Mouse (Mus musculus) monocyte, adult 2 months (primary cell): Measurements from ENCODE around the gene Zbtb48.

Source experiments
- DNase-seq, 2 experiments: peaks; one replicate each; pipeline ENCODE4 v3.0.0; 2022; ENCODE audit warnings: low spot score in 2 of 2, low read depth in 1 of 2

Gene Zbtb48

DNA sequence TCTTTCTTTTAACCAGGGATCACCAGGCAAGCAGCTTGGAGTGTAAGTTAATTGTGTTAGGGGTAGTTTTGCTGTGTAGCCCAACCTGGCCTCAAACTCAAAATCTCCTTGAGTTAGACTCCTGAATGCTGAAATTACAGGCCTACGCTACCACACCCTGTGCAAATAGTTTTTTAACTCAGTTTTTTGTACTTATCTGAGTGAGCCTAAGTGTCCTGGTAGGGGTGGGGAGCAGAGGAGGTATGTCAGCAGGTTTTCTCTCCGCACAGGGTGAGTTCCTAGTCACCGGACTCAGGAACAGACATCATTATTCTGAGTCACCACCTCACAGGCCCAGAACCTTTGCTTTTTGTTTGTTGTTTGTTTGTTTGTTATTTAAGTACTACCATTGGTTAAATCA, 25.4 kb downstream of the Zbtb48 start:
- no peak for DNase-seq

DNA sequence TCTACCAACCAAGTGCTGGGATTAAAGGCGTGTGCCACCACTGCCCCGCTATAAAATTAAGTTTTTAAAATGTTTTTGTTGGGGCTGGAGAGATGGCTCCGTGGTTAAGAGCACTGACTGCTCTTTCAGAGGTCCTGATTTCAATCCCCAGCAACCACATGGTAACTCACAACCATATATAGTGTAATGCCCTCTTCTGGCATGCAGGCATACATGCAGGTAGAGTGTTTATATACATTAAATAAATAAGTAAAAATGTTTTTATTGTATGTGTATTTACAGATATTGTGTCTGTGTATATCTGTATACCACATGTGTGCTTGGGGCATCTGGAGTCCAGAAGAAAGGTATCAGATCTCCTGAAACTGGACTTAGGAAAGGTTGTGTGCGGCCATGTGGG, 26.1 kb downstream of the Zbtb48 start:
- DNase-seq, result no peak

DNA sequence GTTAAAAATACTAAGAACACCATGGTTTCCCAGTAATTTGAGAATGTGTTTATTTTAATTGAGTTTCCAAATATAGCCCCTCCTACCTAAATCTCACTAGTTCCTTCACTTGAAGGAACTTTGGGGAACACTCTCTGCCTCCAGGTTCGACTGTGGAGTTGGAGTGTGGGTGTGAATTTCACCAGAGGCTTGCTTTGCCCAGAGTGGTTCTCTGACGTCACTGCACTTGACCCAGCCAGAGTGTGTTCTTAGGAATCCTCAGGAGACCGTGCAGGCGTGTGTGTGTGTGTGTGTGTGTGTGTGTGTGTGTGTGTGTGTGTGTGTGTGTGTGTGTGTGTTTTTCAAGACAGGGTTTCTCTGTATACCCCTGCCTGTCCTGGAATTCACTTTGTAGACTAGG, 26.6 kb downstream of the Zbtb48 start:
- DNase-seq, result no peak

DNA sequence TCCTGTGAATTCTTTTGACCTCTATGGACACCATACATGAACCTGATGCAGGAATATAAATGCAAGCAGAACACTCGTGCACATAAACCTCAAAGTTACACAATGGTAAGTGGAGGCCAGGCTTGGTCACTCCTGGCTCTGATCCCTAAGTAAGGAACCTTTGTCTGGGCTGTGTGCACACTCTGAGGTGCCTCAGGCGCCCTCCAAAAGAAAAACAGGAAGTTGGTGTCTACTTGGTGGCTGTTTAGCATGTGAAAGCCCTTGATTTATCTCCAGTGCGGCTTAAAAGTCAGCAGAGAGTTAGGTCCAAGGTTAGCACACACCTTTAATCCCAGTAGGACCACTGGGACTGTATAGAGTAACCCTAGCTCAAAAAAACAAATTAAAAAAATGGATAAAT, 28.0 kb downstream of the Zbtb48 start:
- DNase-seq, result no peak

DNA sequence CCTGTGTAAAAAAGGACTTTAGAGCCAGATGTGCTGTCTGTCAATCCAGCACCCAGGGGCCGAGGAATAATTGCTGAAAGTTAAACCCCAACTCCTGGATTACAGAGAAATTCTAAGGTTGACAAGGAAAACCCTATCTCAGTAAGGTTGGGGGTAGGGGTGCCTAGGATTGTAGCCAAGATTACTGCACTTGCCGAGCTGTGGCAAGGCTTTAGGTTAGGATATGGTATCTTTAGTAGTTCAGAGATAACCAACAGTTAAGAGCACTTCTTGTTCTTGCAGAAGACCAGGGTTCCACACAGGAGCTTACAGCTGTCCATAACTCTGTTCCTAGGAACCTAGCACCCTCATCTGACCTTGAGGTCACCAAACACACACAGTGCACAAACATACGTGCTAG, 29.8 kb downstream of the Zbtb48 start:
- DNase-seq, result no peak

DNA sequence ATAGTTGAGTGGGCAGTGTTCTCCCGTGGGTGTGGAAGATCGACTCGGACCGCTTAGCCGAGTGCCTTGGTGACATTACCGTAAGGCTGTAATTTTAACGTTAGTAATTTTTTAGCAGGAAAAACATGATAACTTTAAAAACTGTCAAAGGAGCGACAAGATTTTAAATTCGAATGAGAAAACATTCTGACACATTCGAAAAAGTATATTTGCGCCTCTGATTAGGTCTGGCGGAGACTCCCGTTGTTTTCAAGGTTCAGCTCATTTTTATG, 30.6 kb downstream of the Zbtb48 start:
- DNase-seq, result no peak

DNA sequence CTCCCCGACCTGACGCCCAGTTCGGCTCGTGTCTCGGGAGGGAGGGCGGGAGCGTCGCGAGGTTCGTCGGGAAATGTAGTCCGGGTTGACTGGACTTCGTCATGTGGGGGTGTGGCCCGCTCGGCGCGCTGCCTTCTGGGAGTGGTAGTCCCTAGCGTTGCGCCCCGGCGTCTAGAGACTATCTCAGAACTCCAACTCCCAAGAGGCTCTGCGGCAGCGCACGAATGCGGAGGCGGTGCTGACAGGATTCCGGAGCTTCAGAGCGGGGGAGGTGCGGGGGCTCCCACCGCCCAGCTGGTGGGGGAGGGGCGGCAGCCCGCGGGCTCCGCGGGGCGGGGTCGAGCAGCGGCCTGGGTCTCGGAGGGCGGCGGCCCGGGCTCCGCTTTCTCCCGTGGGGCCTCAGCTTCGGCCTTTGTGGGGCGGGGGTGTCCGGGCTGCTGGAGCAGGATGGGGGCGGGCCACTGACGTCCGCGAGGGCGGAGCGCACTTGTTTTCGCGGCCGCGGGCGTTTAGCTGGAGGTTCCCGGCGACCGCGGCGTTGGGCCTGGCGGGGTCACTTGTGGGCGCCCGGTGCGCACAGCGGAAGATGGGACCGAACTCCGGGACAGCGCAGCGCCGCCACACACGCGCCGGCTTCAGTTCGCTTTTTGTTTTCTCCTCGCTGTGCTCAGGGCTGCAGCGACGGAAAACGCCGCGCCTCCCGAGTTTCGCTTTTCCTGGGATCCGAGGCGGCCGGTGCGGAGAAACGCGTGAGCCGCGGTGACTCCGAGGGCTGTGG, 31.1 kb downstream of the Zbtb48 start, which contains the start of gene Phf13:
TSS of gene Phf13 (minus strand) at position 86 of the 778 bp plus-strand sequence.
- peak; percentile 90 to 97 for DNase-seq

DNA sequence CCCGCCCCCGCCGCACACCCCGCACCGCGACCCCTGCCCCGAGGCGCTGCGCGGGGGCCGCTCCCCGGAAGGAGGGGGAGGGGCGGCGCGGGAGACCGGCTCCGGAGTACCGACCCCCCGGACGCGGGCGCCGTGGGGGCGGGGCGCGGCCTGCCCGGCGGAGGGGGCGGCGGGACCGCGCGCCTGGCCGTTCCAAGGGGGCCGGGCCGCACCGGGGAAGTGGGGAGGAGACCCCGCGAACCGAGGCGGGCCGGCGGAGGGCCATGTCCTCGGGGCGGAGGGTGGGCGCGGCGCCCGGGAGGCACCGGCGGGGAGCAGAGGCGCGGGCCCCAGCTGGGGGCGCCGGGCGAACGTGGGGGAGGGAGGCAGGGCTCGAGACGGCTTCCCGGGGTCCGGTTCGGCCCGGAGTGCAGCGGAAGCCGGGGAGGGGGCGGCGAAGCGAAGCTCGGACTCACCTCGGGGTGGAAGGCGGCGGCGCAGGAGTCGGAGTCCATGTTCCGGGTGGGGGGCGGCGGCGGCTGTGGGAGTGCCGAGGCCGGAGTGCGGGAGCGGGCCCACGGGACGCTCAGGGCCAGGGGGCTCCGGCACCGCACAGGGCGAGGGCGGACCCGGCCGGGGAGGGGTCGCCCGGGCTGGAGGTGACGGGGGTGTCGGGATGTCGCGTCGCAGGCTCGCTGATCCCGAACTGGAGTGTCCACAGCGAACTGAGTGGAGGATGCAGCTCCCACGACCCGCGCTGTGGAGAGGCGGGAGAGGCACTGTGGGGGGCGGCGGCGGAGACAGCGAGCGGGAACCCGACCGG, 31.9 kb downstream of the Zbtb48 start:
- DNase-seq, result no peak

DNA sequence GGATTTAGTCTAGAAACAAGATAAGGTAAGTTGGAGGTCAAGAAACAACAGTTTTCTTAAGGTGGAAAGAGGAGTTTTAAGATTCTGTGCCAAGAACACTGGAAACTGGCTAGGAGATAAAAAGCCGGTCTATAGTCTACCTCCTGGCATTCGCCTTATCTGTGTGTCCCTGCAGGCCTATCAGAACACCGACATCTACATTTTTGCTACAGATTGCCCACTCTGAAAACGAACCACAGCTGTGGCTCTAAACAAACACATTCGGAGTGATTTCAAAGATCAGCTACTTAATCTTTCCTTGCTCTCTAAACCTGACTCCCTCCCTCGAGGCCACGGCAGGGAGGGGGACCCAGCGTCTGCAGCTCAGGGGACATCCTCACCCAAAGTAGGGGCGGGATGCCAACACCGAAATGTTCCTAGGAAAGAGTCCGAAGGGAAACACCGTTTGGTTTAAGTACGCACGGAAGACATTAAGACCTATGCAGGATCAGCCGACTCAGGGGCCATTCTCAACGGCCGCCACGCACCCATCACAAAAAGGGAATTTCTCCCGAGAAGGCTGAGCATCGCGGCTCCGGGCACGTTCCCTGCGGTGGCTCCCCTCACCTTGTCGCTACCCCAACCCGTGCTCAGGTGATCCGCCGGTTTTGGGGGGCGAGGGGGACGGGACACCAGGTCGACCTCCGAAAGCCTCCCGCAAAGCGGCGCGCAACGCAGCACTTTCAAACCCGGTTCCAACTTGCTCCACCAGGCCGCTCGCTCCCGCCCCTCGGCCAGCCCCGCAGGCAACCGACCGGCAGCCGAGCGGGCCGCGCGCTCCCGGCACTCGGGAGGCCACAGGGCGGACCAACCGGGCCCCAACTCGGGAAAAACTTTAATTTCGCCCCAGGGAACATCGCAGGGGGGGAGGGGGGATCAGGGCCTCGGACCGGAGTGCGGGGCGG, 33.0 kb downstream of the Zbtb48 start:
- no peak for DNase-seq

DNA sequence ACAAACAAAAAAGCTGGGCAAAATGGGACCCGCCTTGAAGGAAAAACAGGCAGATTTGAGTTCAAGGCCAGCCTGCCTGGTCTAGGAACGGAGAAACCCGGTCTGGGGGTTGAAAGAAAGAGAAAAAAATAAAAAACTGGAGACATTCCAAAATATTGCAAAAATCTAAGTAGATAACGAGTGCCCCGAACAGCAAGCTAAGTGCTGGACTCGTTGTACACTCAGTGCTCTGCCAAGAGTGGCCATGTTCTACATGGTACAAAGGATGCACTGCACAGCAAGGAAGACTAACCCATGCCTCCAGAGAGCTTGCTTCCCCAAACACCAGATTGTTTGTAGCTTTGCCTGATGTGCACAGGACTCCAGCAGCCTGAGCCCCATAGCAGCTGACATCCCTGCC, 34.4 kb downstream of the Zbtb48 start:
- no peak for DNase-seq

DNA sequence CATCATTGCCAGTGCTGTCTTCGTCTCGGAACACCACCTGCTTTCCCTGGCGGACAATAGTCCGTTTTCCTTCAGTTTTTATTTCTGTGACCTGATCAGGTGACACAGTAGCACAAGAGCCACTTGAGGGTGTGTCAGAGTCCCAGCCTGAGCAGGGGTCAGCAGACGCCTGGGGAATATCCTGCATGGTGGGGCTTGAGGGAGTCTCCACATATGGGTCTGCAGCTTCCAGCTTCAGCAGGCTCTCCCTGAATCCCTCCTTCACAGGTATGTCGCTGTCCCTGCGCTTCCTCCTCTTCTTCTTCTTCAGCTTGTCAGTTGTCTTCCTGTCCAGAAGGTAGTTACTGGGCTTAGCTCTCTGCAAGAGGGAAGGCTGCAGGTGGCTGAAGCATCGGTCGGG, 35.4 kb downstream of the Zbtb48 start:
- no peak for DNase-seq

DNA sequence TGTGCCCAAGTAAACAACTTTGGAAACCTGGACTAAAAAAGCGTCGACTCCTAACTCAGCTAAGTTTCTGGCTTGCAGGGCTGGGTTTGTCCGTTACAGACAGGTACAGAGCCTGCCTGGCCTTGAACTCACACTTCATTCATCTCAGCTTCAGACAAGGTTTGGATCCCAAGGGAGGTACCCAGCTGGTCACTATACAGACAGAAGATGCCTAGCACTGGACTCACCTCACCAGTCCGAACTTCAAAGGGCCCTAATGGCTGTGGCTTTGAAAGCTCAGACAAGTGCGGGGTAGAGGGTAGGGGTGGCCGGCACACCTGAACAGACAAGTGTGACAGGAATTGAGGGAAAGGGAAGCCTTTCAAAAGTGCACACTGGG, 38.4 kb downstream of the Zbtb48 start:
- no peak for DNase-seq

DNA sequence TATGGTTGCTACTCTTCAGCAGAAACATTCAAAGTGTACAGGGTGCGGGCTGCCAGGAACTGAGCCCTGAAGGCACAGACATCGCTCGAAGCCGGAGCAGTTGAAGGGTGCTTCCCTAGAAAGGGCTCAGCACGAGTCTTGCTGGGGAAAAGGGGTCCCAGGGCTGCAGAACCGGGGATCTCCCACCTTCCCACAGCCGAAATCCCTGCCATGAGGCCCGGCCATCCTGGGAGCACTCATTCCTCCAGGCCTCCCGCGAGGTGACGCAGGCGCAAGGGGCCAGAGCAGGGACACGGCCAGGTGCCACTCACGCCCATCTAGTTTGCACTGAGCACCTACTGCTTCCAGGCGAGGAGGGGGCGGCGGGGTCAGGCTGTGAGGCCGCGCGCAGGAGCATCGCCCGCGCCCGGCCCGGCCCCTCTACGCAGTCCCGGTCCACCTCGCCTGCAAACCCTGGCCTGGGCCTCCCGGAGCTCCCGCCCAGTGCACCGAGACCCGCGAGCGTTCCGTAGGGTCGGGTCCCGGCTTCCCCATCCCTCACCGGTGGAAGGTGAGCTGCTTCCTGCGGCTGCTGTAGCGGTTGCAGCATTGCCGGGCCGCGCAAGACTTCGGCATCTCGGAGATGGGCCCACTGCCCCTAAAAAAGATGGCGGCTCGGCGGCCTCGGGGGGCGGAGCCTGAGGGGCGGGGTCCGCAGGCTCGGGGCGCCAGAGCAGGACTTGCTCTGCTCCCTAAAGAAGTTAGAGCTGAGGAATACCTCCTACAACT, 38.9 kb downstream of the Zbtb48 start, which contains the start of gene Thap3:
TSS of gene Thap3 (minus strand) at position 656 of the 768 bp plus-strand sequence.
- peak in 1 of 2 experiments; percentile 60 for DNase-seq

DNA sequence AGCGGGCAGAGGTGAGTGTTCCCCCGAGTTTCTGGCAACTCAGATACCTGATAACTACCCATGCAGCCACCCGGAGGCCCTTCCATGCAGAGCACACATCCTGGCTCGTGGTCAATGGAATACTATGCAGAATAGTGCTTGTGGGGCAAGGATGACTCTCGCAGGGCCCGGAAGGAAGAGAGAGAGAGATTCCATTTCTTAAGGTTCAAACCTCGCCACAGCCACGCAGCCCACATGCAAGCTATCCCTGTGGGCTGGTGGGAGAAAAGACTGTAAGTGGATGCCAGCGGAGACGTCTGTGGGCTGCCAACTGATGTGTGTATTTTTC, 39.5 kb downstream of the Zbtb48 start:
- no peak for DNase-seq

DNA sequence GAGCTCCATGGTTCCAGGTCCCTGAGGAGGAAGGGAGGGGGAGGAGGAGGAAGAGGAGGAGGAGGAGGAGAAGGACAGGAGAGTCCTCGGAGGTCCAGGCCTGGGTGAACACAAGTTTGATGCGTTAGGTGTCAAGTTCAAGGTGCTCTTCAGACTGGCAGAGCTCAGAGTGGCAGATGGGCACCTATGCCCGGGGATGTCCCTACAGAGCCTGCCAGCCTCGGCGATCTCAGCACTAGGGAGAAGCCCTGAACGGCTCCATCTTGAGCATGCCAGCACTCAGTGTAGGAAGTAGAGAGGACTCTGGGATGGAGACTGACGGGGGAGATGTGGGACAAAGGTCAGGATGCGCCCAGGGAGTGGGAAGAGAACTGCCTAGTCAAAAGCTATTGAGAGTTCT, 40.8 kb downstream of the Zbtb48 start:
- no peak for DNase-seq

DNA sequence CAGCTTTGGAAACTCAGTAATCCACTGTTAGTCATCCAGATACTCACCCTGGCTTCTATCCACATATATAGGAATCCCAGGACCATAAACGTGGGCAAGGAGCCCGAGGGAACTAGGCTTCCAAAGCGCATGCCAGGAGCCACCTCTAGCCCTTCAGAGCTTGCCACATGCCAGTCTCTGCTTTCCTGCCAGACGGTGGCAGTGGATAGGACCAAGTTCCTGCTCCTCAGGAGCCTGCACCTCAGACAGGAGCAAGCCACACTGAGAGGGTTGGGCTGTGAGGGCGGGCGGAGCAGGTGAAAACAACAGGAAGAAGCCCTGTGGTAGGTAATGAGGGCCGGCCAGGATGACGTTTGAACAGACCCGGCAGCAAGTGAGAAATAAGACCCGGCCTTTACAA, 41.6 kb downstream of the Zbtb48 start:
- no peak for DNase-seq

DNA sequence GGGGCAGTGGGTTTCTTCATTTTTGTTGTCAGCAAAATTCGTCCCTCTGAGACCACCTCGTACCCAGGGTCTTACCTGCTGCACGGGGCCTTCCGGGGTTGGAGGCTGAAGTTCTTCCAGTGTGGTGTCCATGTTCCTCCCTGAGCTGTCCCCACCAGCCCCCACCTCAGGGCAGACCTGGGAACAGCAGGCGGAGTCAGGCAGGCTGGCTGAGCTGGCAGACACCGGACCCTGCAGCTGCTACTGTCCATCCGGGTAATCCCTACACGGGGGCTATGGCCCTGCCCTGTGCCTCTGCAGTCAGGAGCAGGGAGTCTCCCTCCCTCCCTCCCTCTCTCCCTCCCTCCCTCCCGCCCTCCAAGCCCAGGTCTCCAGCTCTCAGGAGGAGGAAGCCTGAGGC, 43.9 kb downstream of the Zbtb48 start:
- no peak for DNase-seq

DNA sequence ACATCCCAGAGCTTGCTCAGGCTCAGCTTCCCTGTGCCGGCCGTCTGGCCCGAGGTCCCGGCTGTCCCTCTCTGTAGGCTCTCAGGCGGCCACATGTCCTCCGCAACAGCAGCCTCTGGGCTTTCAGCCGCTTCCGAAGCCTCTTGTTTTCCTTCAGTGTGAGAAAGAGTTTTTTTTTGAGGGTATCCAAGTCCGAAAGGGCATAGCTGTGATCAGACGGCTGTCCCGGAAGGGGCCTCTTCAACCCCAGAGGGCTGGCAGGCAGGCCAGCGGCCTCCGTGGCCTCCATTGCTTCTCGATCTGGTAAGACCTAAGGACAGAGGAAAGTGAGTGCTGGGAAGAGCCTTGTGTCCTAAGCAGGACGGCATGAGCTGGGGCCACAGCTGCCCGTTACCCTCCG, 44.4 kb downstream of the Zbtb48 start:
- no peak for DNase-seq

DNA sequence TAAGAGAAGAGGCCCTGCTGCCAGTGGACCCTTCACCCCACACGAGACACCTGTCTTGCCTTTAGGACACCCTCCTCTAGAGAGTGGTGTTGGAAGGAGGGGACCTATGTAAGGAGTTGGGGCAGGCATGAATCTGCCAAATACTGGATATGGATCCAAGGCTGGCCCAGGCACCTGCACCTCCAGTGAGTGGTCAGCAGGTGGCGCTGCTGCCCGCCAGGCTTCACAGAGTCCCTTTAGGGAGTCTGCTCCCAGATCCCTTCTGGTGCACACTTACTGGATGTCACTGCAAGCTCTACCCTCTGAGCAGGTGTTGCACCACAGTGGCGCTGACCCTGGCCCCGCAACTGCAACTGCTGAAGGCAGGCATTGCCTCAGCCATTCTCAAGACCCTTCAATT, 46.1 kb downstream of the Zbtb48 start:
- DNase-seq, result peak; percentile 42 to 72

DNA sequence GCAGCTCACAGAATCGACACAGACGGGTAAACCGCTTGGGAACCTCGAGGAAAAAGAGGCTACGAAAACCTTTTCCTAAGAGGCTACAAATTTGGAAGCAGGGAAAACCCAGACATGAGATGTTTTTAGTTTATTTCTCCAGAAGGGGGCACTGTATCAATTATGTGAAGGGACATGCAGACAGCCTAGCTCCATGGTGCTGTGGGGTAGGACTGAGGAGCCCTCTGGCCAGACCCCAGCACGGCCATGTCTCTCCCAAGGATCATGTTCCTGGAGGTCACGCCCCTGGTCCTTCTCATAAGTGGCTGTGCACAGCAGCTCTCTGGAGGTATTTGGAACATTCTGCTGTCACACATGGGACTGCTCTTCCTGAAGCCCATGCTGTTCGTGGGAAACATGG, 46.8 kb downstream of the Zbtb48 start:
- DNase-seq, result no peak

DNA sequence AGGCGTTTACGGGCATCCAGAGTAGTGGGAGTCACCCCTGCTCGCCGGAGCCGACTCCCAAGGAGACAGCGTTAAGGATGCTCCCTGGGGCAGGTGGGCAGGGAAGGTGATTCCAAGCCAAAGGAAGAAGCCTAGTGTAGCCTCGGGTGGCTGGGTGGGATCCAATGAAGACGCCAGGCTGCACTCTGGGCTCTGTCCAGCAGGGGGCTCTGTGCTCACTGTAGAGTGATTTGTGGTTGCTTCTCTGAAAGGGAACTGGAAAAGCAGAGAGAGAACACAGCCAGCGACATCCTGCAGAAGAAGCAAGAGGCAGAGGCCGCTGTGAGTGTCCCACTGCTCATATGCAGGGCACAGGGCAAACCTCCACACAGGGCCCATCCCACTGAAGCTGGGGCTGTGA, 49.7 kb downstream of the Zbtb48 start:
- DNase-seq, result peak; percentile 47 to 81
